Mouse (Mus musculus): Measurements from ENCODE around the gene Cntfr. TPM values are rescaled to one million over a fixed set of nuclear protein-coding genes. Genes with fewer than 3 reads are reported as not detected.
"Not testable (repeated sequence)": the region's sequence is repeated elsewhere in the genome, so short reads cannot be mapped to it uniquely, and the experiment has no call there.

Cntfr gene
- polyA plus RNA-seq, 1 experiment from 2014 or later, result 8.6 TPM

DNA sequence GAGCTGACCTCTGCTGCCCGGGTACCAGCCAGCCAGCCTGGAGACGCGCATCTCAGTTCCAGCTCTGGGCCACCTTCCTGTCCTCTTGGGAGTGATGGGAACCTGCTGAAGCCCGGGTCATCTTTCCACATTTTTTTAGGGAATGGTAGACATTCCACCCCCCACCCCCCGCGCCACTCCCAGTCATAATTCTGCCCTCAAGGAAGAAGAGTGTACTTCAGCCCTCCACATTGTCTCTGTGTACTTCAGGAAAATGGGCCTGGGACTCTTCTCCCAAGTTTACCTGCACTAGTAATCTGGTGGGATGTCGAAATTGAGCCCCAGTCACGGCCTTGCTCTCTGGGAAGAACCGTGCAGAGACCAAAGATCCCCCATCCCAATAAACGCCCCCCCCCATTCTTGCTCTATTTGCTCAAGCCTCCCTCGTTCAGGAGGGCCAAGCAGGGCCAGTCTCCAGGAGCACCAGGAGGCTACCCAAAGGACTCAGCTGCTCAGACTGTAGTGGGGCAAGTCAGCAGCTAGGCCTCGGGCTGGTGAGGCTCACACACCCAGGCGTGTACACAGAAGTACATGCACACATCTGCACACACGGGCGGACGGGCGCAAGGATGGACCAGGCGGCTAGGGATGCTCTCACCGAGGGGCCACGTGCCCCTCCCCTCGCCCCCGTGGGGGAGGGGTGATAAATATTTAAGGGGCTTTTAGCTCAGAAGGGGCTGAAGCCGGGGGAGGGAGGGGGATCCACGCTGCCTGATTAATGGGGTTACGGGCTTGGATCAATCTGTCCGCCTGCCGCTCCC, 12.6 kb downstream of the Cntfr start:
- 3% methylated on average over 17 of the region's 27 CpGs for WGBS
- H3K4me2 ChIP-seq (ENCODE audit: low read length); H3K27ac ChIP-seq; ATAC-seq (replicated peaks; ENCODE audit: low FRiP score, low read depth); DNase-seq (ENCODE audit: low spot score); H3K9ac ChIP-seq (ENCODE audit: low read depth, low read length); H3K27me3 ChIP-seq (ENCODE audit: insufficient read depth, low read length); H3K9me3 ChIP-seq (replicated peaks; ENCODE audit: low read length); H3K36me3 ChIP-seq (ENCODE audit: insufficient read depth, low read length); H3K4me3 ChIP-seq (replicated peaks; ENCODE audit: low read depth, low read length): not testable (repeated sequence)
- H3K4me1 ChIP-seq (replicated peaks; ENCODE audit: insufficient read depth, low read length), result peaks cover 11% of the 10 kb centered on the region

DNA sequence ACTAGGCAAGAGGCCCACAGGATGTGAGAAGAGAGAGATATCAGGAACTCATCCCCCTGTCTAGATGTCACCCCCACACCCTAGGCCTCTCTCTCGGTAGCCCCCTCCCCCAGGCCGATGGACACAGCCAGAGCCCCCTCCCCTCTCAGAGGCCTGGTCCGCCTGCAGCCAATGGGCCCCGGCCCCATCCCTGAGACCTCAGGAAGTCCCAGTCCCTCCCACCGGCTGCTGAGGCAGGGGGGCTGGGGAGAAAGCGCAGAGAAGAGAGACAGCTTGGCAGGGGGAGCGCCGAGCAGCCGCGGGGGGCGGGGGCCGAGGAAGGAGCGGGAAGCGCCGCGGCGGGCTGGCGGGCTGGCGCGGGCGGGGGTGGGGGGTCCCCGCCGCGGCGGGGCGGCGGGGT, 13.6 kb downstream of the Cntfr start:
- H3K9me3 ChIP-seq (replicated peaks; ENCODE audit: low read length); H3K4me3 ChIP-seq (replicated peaks; ENCODE audit: low read depth, low read length); H3K27ac ChIP-seq; H3K9ac ChIP-seq (ENCODE audit: low read depth, low read length); H3K27me3 ChIP-seq (ENCODE audit: insufficient read depth, low read length); H3K36me3 ChIP-seq (ENCODE audit: insufficient read depth, low read length); DNase-seq (ENCODE audit: low spot score): not testable (repeated sequence)
- Histone ChIP-seq H3K4me2 (ENCODE audit: low read length) (peak overlapping the region; percentile 38; the same call in 1 of the 2 replicates), H3K4me1 (replicated peaks; ENCODE audit: insufficient read depth, low read length) (peaks cover 19% of the 10 kb centered on the region)
- 0 out of 2 replicates have a peak, but pooled peaks have one; percentile 27 for ATAC-seq (replicated peaks; ENCODE audit: low FRiP score, low read depth)
- 0% methylated on average over 5 of the region's 27 CpGs for WGBS

DNA sequence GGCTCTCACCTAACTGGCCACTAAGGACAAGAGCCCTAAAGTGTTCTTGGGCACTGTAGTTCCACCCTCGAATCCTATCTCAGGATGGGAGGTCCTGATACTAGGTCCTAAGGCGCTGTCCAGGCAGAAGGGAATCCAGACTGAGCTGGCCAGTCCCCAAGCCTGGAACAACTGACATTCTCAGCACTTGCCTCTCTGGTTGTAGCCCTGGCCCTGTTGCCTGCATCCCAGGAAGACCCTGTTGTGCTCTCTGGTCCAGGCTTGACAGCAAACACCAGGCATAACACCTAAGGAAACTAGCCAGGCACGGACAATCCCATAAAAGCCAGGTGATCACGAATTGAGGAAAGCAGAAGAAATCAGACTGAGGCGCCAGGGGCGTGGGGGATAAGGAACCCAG, 14.1 kb downstream of the Cntfr start:
- no peak overlapping the region for H3K27ac ChIP-seq
- DNase-seq (ENCODE audit: low spot score) (no peak), ATAC-seq (replicated peaks; ENCODE audit: low FRiP score, low read depth) (no peak)
- no peak overlapping the region for H3K9ac ChIP-seq (ENCODE audit: low read depth, low read length)
- TF ChIP-seq CTCF (IDR thresholded peaks at IDR 0.05; ENCODE audit: low read depth), result no peak
- H3K4me3 ChIP-seq (replicated peaks; ENCODE audit: low read depth, low read length), result no peak overlapping the region
- H3K27me3 ChIP-seq (ENCODE audit: insufficient read depth, low read length), result no peaks in the 10 kb centered on the region; the same call in 1 of the 2 replicates
- peaks cover 19% of the 10 kb centered on the region for H3K4me1 ChIP-seq (replicated peaks; ENCODE audit: insufficient read depth, low read length)
- no peaks in the 10 kb centered on the region for H3K36me3 ChIP-seq (ENCODE audit: insufficient read depth, low read length)
- H3K4me2 ChIP-seq (ENCODE audit: low read length), result no peak overlapping the region
- no peaks in the 10 kb centered on the region for H3K9me3 ChIP-seq (replicated peaks; ENCODE audit: low read length)
- 25% methylated on average over 6 of the region's 6 CpGs for WGBS

DNA sequence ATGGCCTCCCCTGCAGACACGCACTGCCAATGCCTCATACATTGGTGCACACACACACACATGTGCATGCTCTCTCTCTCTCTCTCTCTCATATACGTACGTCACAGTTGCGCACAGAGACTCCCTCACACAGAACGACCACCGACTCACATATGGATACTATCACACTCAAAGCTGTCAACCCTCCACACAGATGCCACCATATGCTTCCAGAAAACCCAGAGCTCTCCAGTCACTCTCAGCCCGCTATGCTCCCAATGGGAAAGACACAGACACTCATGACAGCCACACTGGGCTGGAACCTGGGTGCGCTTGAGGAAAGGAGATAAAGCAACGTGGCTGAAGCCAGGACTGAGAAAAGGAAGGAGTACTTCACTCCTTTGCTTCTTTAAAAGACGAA, 14.9 kb downstream of the Cntfr start:
- no peak overlapping the region for H3K9ac ChIP-seq (ENCODE audit: low read depth, low read length)
- no peaks in the 10 kb centered on the region for H3K36me3 ChIP-seq (ENCODE audit: insufficient read depth, low read length)
- WGBS, result 72% methylated on average over 10 of the region's 10 CpGs
- DNase-seq (ENCODE audit: low spot score), result no peak
- H3K4me1 ChIP-seq (replicated peaks; ENCODE audit: insufficient read depth, low read length), result peaks cover 21% of the 10 kb centered on the region
- no peaks in the 10 kb centered on the region for H3K9me3 ChIP-seq (replicated peaks; ENCODE audit: low read length)
- no peak overlapping the region for H3K27ac ChIP-seq
- no peak overlapping the region for H3K4me3 ChIP-seq (replicated peaks; ENCODE audit: low read depth, low read length)
- H3K27me3 ChIP-seq (ENCODE audit: insufficient read depth, low read length), result no peaks in the 10 kb centered on the region; the same call in 1 of the 2 replicates
- ATAC-seq (replicated peaks; ENCODE audit: low FRiP score, low read depth), result no peak
- H3K4me2 ChIP-seq (ENCODE audit: low read length), result no peak overlapping the region
- no peak for TF ChIP-seq CTCF (IDR thresholded peaks at IDR 0.05; ENCODE audit: low read depth)

DNA sequence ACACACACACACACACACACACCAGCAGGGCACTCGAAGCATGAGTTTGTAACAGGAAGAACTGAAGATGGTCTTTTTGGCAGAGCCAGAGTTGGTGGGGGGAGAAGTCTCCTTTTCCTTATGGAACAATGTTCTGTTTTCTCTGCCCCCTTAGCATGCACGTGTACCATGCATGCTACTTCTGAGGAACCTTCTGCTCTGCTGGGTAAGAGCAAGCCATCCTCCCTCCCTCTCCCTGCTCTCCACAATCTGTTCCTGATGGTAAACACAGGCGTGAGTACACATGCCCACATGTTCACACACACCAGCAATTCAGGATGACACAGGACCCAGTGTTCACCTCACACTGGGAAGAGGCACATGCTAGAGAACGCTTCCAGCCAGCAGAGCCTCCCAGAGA, 15.7 kb downstream of the Cntfr start:
- peaks cover 28% of the 10 kb centered on the region for H3K4me1 ChIP-seq (replicated peaks; ENCODE audit: insufficient read depth, low read length)
- no peak overlapping the region for H3K27ac ChIP-seq
- no peak for TF ChIP-seq CTCF (IDR thresholded peaks at IDR 0.05; ENCODE audit: low read depth)
- no peak overlapping the region for H3K9ac ChIP-seq (ENCODE audit: low read depth, low read length)
- H3K4me2 ChIP-seq (ENCODE audit: low read length), result no peak overlapping the region
- no peaks in the 10 kb centered on the region; the same call in 1 of the 2 replicates for H3K27me3 ChIP-seq (ENCODE audit: insufficient read depth, low read length)
- H3K36me3 ChIP-seq (ENCODE audit: insufficient read depth, low read length), result no peaks in the 10 kb centered on the region
- 68% methylated on average over 4 of the region's 4 CpGs for WGBS
- no peak for ATAC-seq (replicated peaks; ENCODE audit: low FRiP score, low read depth)
- no peak overlapping the region for H3K4me3 ChIP-seq (replicated peaks; ENCODE audit: low read depth, low read length)
- no peak for DNase-seq (ENCODE audit: low spot score)
- H3K9me3 ChIP-seq (replicated peaks; ENCODE audit: low read length), result no peaks in the 10 kb centered on the region

DNA sequence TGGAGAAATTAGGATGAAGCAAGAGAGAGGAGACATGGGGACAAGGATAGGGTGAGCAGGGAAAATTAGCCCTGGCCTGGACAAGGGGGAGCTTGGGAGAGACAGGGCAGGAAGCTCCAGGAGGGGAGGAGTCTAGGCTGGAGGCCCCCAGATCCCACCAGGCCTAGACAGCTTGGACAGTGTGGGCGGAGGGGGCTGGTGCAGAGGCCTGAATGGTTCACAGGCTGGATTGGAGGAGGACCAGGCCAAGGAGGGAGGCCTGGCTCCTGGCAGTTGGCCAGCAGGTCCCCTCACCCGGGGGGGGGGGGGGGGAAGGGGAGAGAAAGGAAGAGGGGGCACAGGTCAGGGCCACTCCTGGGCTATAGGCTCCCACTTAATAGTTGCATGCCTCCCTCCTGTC, 17.6 kb downstream of the Cntfr start:
- Histone ChIP-seq H3K9me3 (replicated peaks; ENCODE audit: low read length) (no peaks in the 10 kb centered on the region), H3K4me3 (replicated peaks; ENCODE audit: low read depth, low read length) (no peak overlapping the region), H3K9ac (ENCODE audit: low read depth, low read length) (no peak overlapping the region), H3K36me3 (ENCODE audit: insufficient read depth, low read length) (no peaks in the 10 kb centered on the region), H3K4me1 (replicated peaks; ENCODE audit: insufficient read depth, low read length) (peaks cover 33% of the 10 kb centered on the region), H3K27me3 (ENCODE audit: insufficient read depth, low read length) (no peaks in the 10 kb centered on the region; the same call in 1 of the 2 replicates), H3K4me2 (ENCODE audit: low read length) (no peak overlapping the region), H3K27ac (peak overlapping the region; percentile 28; the same call in 1 of the 2 replicates)
- no peak for TF ChIP-seq CTCF (IDR thresholded peaks at IDR 0.05; ENCODE audit: low read depth)
- 40% methylated on average over 1 of the region's 2 CpGs for WGBS
- ATAC-seq (replicated peaks; ENCODE audit: low FRiP score, low read depth) (no peak), DNase-seq (ENCODE audit: low spot score) (peak; percentile 45)
